Mouse (Mus musculus) heart, embryonic 11.5 days (tissue): ENCODE results near the gene 1700012P22Rik. TPM values are rescaled to one million over a fixed set of nuclear protein-coding genes. Genes with fewer than 3 reads are reported as not detected.

Experiments used
- ATAC-seq: fragments of 200-750 bp; cut with Nextera tagmentation; replicated peaks from 2 replicates; pipeline ENCODE4 v1.8.0; 2017; ENCODE audit warnings: moderate library complexity; ENCODE audit not compliant: insufficient number of reproducible peaks, low FRiP score, low TSS enrichment
- H3K27ac ChIP-seq: fragments of 300-500 bp; sonication (generic); 2 replicates; pipeline ENCODE4 v1.5.1; 2014; ENCODE audit warnings: mild to moderate bottlenecking, low read depth, low read length
- H3K27me3 ChIP-seq: fragments of 300-500 bp; sonication (generic); 2 replicates; pipeline ENCODE4 v1.6.1; 2014; ENCODE audit warnings: mild to moderate bottlenecking, low read length, mixed read lengths; ENCODE audit not compliant: control insufficient read depth, insufficient read depth
- H3K36me3 ChIP-seq: fragments of 300-500 bp; sonication (generic); 2 replicates; pipeline ENCODE4 v1.6.1; 2014; ENCODE audit warnings: mild to moderate bottlenecking, low read length, moderate library complexity, mixed read lengths; ENCODE audit not compliant: control insufficient read depth, insufficient read depth
- H3K4me1 ChIP-seq: fragments of 300-500 bp; sonication (generic); 2 replicates; pipeline ENCODE4 v1.6.1; 2014; ENCODE audit warnings: low read length; ENCODE audit not compliant: control insufficient read depth, insufficient read depth
- H3K4me2 ChIP-seq: fragments of 300-500 bp; sonication (generic); 2 replicates; pipeline ENCODE4 v1.6.1; 2014; ENCODE audit warnings: mild to moderate bottlenecking, moderate library complexity
- H3K4me3 ChIP-seq: fragments of 300-500 bp; sonication (generic); 2 replicates; pipeline ENCODE4 v1.5.1; 2014; ENCODE audit warnings: low read depth, low read length
- H3K9ac ChIP-seq: fragments of 300-500 bp; sonication (generic); 2 replicates; pipeline ENCODE4 v1.6.1; 2014; ENCODE audit warnings: mild to moderate bottlenecking, low read depth, low read length, moderate library complexity
- H3K9me3 ChIP-seq: fragments of 300-500 bp; sonication (generic); replicated peaks from 2 replicates; pipeline ENCODE4 v1.6.1; 2016; ENCODE audit warnings: low read length; ENCODE audit not compliant: control insufficient read depth
- WGBS: fragments of 180-500 bp; shearing (Covaris S2); extraction: QIAGEN DNeasy Blood & Tissue Kit; methylation state at CpG from one replicate; pipeline ENCODE4 v1.1.7; 2014; ENCODE audit not compliant: insufficient replicate concordance; 5-methylcytosine and 5-hydroxymethylcytosine counted together
- polyA plus RNA-seq: library from polyadenylated mRNA; unstranded; fragments of >200 nt; fragmentation: Nextera tagmentation; extraction: Ambion mirVana; gene quantifications from 2 replicates; pipeline ENCODE4 v1.2.1, GENCODE M21; 2014

The 1700012P22Rik gene
- polyA plus RNA-seq, 1 experiment from 2014 or later, result not detected

- ATAC-seq, result no peak
- WGBS, result 78% methylated on average over 2 of the region's 2 CpGs
- Histone ChIP-seq H3K27ac (no peak overlapping the region), H3K4me1 (no peaks in the 10 kb centered on the region), H3K36me3 (no peaks in the 10 kb centered on the region), H3K9me3 (no peaks in the 10 kb centered on the region), H3K4me2 (no peak overlapping the region), H3K4me3 (no peak overlapping the region), H3K9ac (no peak overlapping the region), H3K27me3 (no peaks in the 10 kb centered on the region)
Measured at GRCm38 (mm10) chr4:144430723-144431122, 7.8 kb downstream of the 1700012P22Rik start.

- no peak for ATAC-seq
- no peak overlapping the region for H3K4me2 ChIP-seq
- no peak overlapping the region for H3K4me3 ChIP-seq
- 17% methylated on average over 3 of the region's 3 CpGs for WGBS
- H3K27ac ChIP-seq, result no peak overlapping the region
- no peak overlapping the region for H3K9ac ChIP-seq
- no peaks in the 10 kb centered on the region for H3K27me3 ChIP-seq
- no peaks in the 10 kb centered on the region for H3K36me3 ChIP-seq
- no peaks in the 10 kb centered on the region for H3K9me3 ChIP-seq
- H3K4me1 ChIP-seq, result no peaks in the 10 kb centered on the region
Measured at GRCm38 (mm10) chr4:144428868-144429267, 9.7 kb downstream of the 1700012P22Rik start.

- Histone ChIP-seq H3K9me3 (no peaks in the 10 kb centered on the region), H3K27ac (no peak overlapping the region), H3K27me3 (no peaks in the 10 kb centered on the region), H3K4me3 (no peak overlapping the region), H3K9ac (no peak overlapping the region), H3K36me3 (no peaks in the 10 kb centered on the region), H3K4me1 (no peaks in the 10 kb centered on the region), H3K4me2 (no peak overlapping the region)
- 72% methylated on average over 5 of the region's 5 CpGs for WGBS
- no peak for ATAC-seq
Measured at GRCm38 (mm10) chr4:144424590-144424989, 14.0 kb downstream of the 1700012P22Rik start.

- ATAC-seq, result no peak
- Histone ChIP-seq H3K4me1 (no peaks in the 10 kb centered on the region), H3K27ac (no peak overlapping the region), H3K27me3 (no peaks in the 10 kb centered on the region), H3K9me3 (no peaks in the 10 kb centered on the region), H3K9ac (no peak overlapping the region), H3K36me3 (no peaks in the 10 kb centered on the region), H3K4me2 (no peak overlapping the region), H3K4me3 (no peak overlapping the region)
Measured at GRCm38 (mm10) chr4:144420644-144421043, 17.9 kb downstream of the 1700012P22Rik start.

GRCm38 (mm10) chr4:144408290-144408689 is 30.3 kb downstream of the 1700012P22Rik start, which contains the start of gene Pramef12:
Pramef12 (minus strand) TSS chr4:144408464.
- 57% methylated on average over 9 of the region's 9 CpGs for WGBS

GRCm38 (mm10) chr4:144406261-144406660 is 32.3 kb downstream of the 1700012P22Rik start:
- H3K36me3 ChIP-seq, result no peaks in the 10 kb centered on the region
- no peak for ATAC-seq
- H3K4me1 ChIP-seq, result no peaks in the 10 kb centered on the region
- 53% methylated on average over 3 of the region's 3 CpGs for WGBS
- no peaks in the 10 kb centered on the region for H3K27me3 ChIP-seq
- no peaks in the 10 kb centered on the region for H3K9me3 ChIP-seq
- H3K4me3 ChIP-seq, result no peak overlapping the region
- no peak overlapping the region for H3K4me2 ChIP-seq
- no peak overlapping the region for H3K27ac ChIP-seq
- no peak overlapping the region for H3K9ac ChIP-seq

More at GRCm38 (mm10) chr4:144408290-144408689, 30.3 kb downstream of the 1700012P22Rik start, which contains the start of gene Pramef12:
- no peak within 1 kb of the TSS for H3K9ac ChIP-seq
- no peaks in the 10 kb centered on the region for H3K4me1 ChIP-seq
- no peak within 1 kb of the TSS for H3K4me2 ChIP-seq
- no peak within 1 kb of the TSS for H3K4me3 ChIP-seq
- H3K36me3 ChIP-seq, result no peaks in the 10 kb centered on the region
- no peak within 1 kb of the TSS for H3K27ac ChIP-seq
- no peak for ATAC-seq
- no peaks in the 10 kb centered on the region for H3K27me3 ChIP-seq
- H3K9me3 ChIP-seq, result no peaks in the 10 kb centered on the region

- H3K4me1 ChIP-seq, result no peaks in the 10 kb centered on the region
- H3K4me3 ChIP-seq, result peak overlapping the region; percentile 39
- no peaks in the 10 kb centered on the region for H3K9me3 ChIP-seq
- no peaks in the 10 kb centered on the region for H3K27me3 ChIP-seq
- peak; percentile 86 for ATAC-seq
- peak overlapping the region; percentile 59 for H3K4me2 ChIP-seq
- peak overlapping the region; percentile 57; the same call in 1 of the 2 replicates for H3K27ac ChIP-seq
- H3K9ac ChIP-seq, result peak overlapping the region; percentile 62; the same call in 1 of the 2 replicates
- WGBS, result 5% methylated on average over 17 of the region's 17 CpGs
- H3K36me3 ChIP-seq, result no peaks in the 10 kb centered on the region
Measured at GRCm38 (mm10) chr4:144404456-144405086, 34.0 kb downstream of the 1700012P22Rik start.

GRCm38 (mm10) chr4:144402712-144403111 is 35.9 kb downstream of the 1700012P22Rik start:
- H3K4me1 ChIP-seq, result no peaks in the 10 kb centered on the region
- H3K9ac ChIP-seq, result no peak overlapping the region
- no peak overlapping the region for H3K27ac ChIP-seq
- H3K36me3 ChIP-seq, result no peaks in the 10 kb centered on the region
- 11% methylated on average over 4 of the region's 4 CpGs for WGBS
- no peaks in the 10 kb centered on the region for H3K9me3 ChIP-seq
- H3K27me3 ChIP-seq, result no peaks in the 10 kb centered on the region
- H3K4me2 ChIP-seq, result no peak overlapping the region
- ATAC-seq, result no peak
- no peak overlapping the region for H3K4me3 ChIP-seq

GRCm38 (mm10) chr4:144396316-144396715 is 42.3 kb downstream of the 1700012P22Rik start:
- Histone ChIP-seq H3K36me3 (no peaks in the 10 kb centered on the region), H3K9ac (no peak overlapping the region), H3K4me2 (no peak overlapping the region), H3K27ac (no peak overlapping the region), H3K27me3 (no peaks in the 10 kb centered on the region), H3K9me3 (no peaks in the 10 kb centered on the region), H3K4me3 (no peak overlapping the region), H3K4me1 (no peaks in the 10 kb centered on the region)
- ATAC-seq, result no peak
- WGBS, result 39% methylated on average over 3 of the region's 3 CpGs
